Mouse (Mus musculus) induced T-regulatory cell, adult 2 months (primary cell): ENCODE results near the gene Tnfrsf25.
A peak's percentile ranks its signal among the peaks of the same experiment; 100 is the strongest.

Source experiments
- DNase-seq: peaks from one replicate; pipeline ENCODE4 v3.0.0-alpha.2; 2012; ENCODE audit warnings: low read depth

Gene Tnfrsf25

GRCm38 (mm10) chr4:152092751-152093293, 22.9 kb upstream of the Tnfrsf25 start:
- no peak for DNase-seq

- DNase-seq: no peak
These were observed 21.5 kb upstream of the Tnfrsf25 start for GRCm38 (mm10) chr4:152094233-152094632.

- DNase-seq: peak; percentile 88
These were observed 19.5 kb upstream of the Tnfrsf25 start for GRCm38 (mm10) chr4:152095937-152096910.

GRCm38 (mm10) chr4:152096927-152097326, 18.8 kb upstream of the Tnfrsf25 start:
- DNase-seq: no peak

- no peak for DNase-seq
These were observed 17.6 kb upstream of the Tnfrsf25 start for GRCm38 (mm10) chr4:152097911-152098799.

- DNase-seq: no peak
These were observed 15.2 kb upstream of the Tnfrsf25 start for GRCm38 (mm10) chr4:152100541-152100940.

- no peak for DNase-seq
These were observed 14.6 kb upstream of the Tnfrsf25 start for GRCm38 (mm10) chr4:152101081-152101653.

GRCm38 (mm10) chr4:152101921-152102320, 13.8 kb upstream of the Tnfrsf25 start:
- no peak for DNase-seq

- DNase-seq: peak; percentile 86
These were observed 12.7 kb upstream of the Tnfrsf25 start for GRCm38 (mm10) chr4:152103025-152103424.

GRCm38 (mm10) chr4:152106746-152107145, 9.0 kb upstream of the Tnfrsf25 start:
- no peak for DNase-seq

- no peak for DNase-seq
These were observed 8.2 kb upstream of the Tnfrsf25 start for GRCm38 (mm10) chr4:152107493-152107892.

- no peak for DNase-seq
These were observed 7.7 kb upstream of the Tnfrsf25 start for GRCm38 (mm10) chr4:152107971-152108509.

- no peak for DNase-seq
These were observed 7.1 kb upstream of the Tnfrsf25 start for GRCm38 (mm10) chr4:152108673-152109072.

- DNase-seq: no peak
These were observed 6.2 kb upstream of the Tnfrsf25 start for GRCm38 (mm10) chr4:152109509-152109908.

GRCm38 (mm10) chr4:152110689-152111088, 5.0 kb upstream of the Tnfrsf25 start:
- no peak for DNase-seq

GRCm38 (mm10) chr4:152112329-152112728, 3.4 kb upstream of the Tnfrsf25 start:
- no peak for DNase-seq

- no peak for DNase-seq
These were observed 1.7 kb upstream of the Tnfrsf25 start for GRCm38 (mm10) chr4:152114080-152114479.

GRCm38 (mm10) chr4:152117538-152117937, 1.8 kb downstream of the Tnfrsf25 start:
- DNase-seq: no peak

GRCm38 (mm10) chr4:152119396-152120292, 3.9 kb downstream of the Tnfrsf25 start:
- DNase-seq: peak; percentile 64
